Mouse (Mus musculus): ENCODE results near the gene Synj1. TPM values are rescaled to one million over a fixed set of nuclear protein-coding genes. Genes with fewer than 3 reads are reported as not detected.

Synj1 gene
- polyA plus RNA-seq, 1 experiment from 2014 or later: 14.8 TPM

- Histone ChIP-seq H3K36me3 (peaks cover 2% of the 10 kb centered on the region), H3K4me3 (replicated peaks) (no peak overlapping the region), H3K27me3 (replicated peaks) (no peaks in the 10 kb centered on the region), H3K9me3 (no peaks in the 10 kb centered on the region), H3K9ac (no peak overlapping the region), H3K27ac (no peak overlapping the region), H3K4me2 (replicated peaks) (no peak overlapping the region), H3K4me1 (replicated peaks) (no peaks in the 10 kb centered on the region)
- ATAC-seq: no peak
- 92% methylated on average over 10 of the region's 10 CpGs for WGBS
These were observed 47.2 kb downstream of the Synj1 start for GRCm38 (mm10) chr16:90963866-90964265.

- H3K27ac ChIP-seq: no peak overlapping the region
- H3K9ac ChIP-seq: no peak overlapping the region
- H3K36me3 ChIP-seq: peaks cover 2% of the 10 kb centered on the region
- WGBS: 88% methylated on average over 4 of the region's 4 CpGs
- no peak overlapping the region for H3K4me3 ChIP-seq (replicated peaks)
- no peak for ATAC-seq
- H3K9me3 ChIP-seq: no peaks in the 10 kb centered on the region
- no peaks in the 10 kb centered on the region for H3K4me1 ChIP-seq (replicated peaks)
- H3K27me3 ChIP-seq (replicated peaks): no peaks in the 10 kb centered on the region
- no peak overlapping the region for H3K4me2 ChIP-seq (replicated peaks)
These were observed 47.9 kb downstream of the Synj1 start for GRCm38 (mm10) chr16:90963231-90963630.

GRCm38 (mm10) chr16:90958301-90959085 lies 52.6 kb downstream of the Synj1 start:
- H3K4me3 ChIP-seq (replicated peaks): no peak overlapping the region
- peaks cover 5% of the 10 kb centered on the region; the same call in 1 of the 2 replicates for H3K36me3 ChIP-seq
- H3K27ac ChIP-seq: no peak overlapping the region
- no peak overlapping the region for H3K4me2 ChIP-seq (replicated peaks)
- no peak overlapping the region for H3K9ac ChIP-seq
- H3K9me3 ChIP-seq: no peaks in the 10 kb centered on the region
- WGBS: 75% methylated on average over 5 of the region's 5 CpGs
- no peaks in the 10 kb centered on the region for H3K4me1 ChIP-seq (replicated peaks)
- H3K27me3 ChIP-seq (replicated peaks): no peaks in the 10 kb centered on the region
- no peak for ATAC-seq

GRCm38 (mm10) chr16:90955494-90955893 lies 55.6 kb downstream of the Synj1 start:
- Histone ChIP-seq H3K4me1 (replicated peaks) (no peaks in the 10 kb centered on the region), H3K9ac (no peak overlapping the region), H3K4me2 (replicated peaks) (no peak overlapping the region), H3K4me3 (replicated peaks) (no peak overlapping the region), H3K36me3 (0 out of 2 replicates have a peak, but pooled peaks cover 2% of the 10 kb centered on the region), H3K9me3 (no peaks in the 10 kb centered on the region), H3K27me3 (replicated peaks) (no peaks in the 10 kb centered on the region), H3K27ac (no peak overlapping the region)
- no peak for ATAC-seq
- 80% methylated on average over 6 of the region's 6 CpGs for WGBS

GRCm38 (mm10) chr16:90953770-90954169 lies 57.3 kb downstream of the Synj1 start:
- no peaks in the 10 kb centered on the region for H3K9me3 ChIP-seq
- no peak for ATAC-seq
- no peak overlapping the region for H3K4me2 ChIP-seq (replicated peaks)
- H3K36me3 ChIP-seq: 0 out of 2 replicates have a peak, but pooled peaks cover 2% of the 10 kb centered on the region
- H3K4me3 ChIP-seq (replicated peaks): no peak overlapping the region
- WGBS: 96% methylated on average over 6 of the region's 6 CpGs
- no peak overlapping the region for H3K27ac ChIP-seq
- no peaks in the 10 kb centered on the region for H3K4me1 ChIP-seq (replicated peaks)
- no peak overlapping the region for H3K9ac ChIP-seq
- H3K27me3 ChIP-seq (replicated peaks): no peaks in the 10 kb centered on the region

- Histone ChIP-seq H3K9ac (no peak overlapping the region), H3K4me2 (replicated peaks) (no peak overlapping the region), H3K27ac (no peak overlapping the region), H3K36me3 (0 out of 2 replicates have a peak, but pooled peaks cover 2% of the 10 kb centered on the region), H3K27me3 (replicated peaks) (no peaks in the 10 kb centered on the region), H3K9me3 (no peaks in the 10 kb centered on the region), H3K4me1 (replicated peaks) (no peaks in the 10 kb centered on the region), H3K4me3 (replicated peaks) (no peak overlapping the region)
- no peak for ATAC-seq
- 87% methylated on average over 9 of the region's 9 CpGs for WGBS
These were observed 58.0 kb downstream of the Synj1 start for GRCm38 (mm10) chr16:90953147-90953546.

GRCm38 (mm10) chr16:90950354-90950963 lies 60.6 kb downstream of the Synj1 start:
- 0 out of 2 replicates have a peak, but pooled peaks cover 2% of the 10 kb centered on the region for H3K36me3 ChIP-seq
- H3K9me3 ChIP-seq: no peaks in the 10 kb centered on the region
- WGBS: 56% methylated on average over 17 of the region's 17 CpGs
- no peak for ATAC-seq
- H3K9ac ChIP-seq: no peak overlapping the region
- H3K27ac ChIP-seq: no peak overlapping the region
- H3K27me3 ChIP-seq (replicated peaks): no peaks in the 10 kb centered on the region
- H3K4me1 ChIP-seq (replicated peaks): no peaks in the 10 kb centered on the region
- no peak overlapping the region for H3K4me3 ChIP-seq (replicated peaks)
- no peak overlapping the region for H3K4me2 ChIP-seq (replicated peaks)

GRCm38 (mm10) chr16:90946977-90947376 lies 64.1 kb downstream of the Synj1 start:
- Histone ChIP-seq H3K4me3 (replicated peaks) (no peak overlapping the region), H3K27me3 (replicated peaks) (no peaks in the 10 kb centered on the region), H3K9me3 (no peaks in the 10 kb centered on the region), H3K36me3 (peaks cover 3% of the 10 kb centered on the region), H3K4me1 (replicated peaks) (no peaks in the 10 kb centered on the region), H3K4me2 (replicated peaks) (no peak overlapping the region), H3K27ac (no peak overlapping the region), H3K9ac (no peak overlapping the region)
- no peak for ATAC-seq
- 85% methylated on average over 8 of the region's 8 CpGs for WGBS

- no peak overlapping the region for H3K27ac ChIP-seq
- no peak overlapping the region for H3K4me3 ChIP-seq (replicated peaks)
- H3K27me3 ChIP-seq (replicated peaks): no peaks in the 10 kb centered on the region
- H3K9me3 ChIP-seq: no peaks in the 10 kb centered on the region
- no peak overlapping the region for H3K9ac ChIP-seq
- H3K4me1 ChIP-seq (replicated peaks): no peaks in the 10 kb centered on the region
- 89% methylated on average over 7 of the region's 7 CpGs for WGBS
- H3K36me3 ChIP-seq: peaks cover 3% of the 10 kb centered on the region
- ATAC-seq: no peak
- H3K4me2 ChIP-seq (replicated peaks): no peak overlapping the region
These were observed 69.9 kb downstream of the Synj1 start for GRCm38 (mm10) chr16:90941246-90941645.

GRCm38 (mm10) chr16:90934687-90935328 lies 76.3 kb downstream of the Synj1 start, which contains the start of gene Cfap298:
Gene Cfap298, minus strand, starts transcription at chr16:90935114.
- ATAC-seq: peak; percentile 99

GRCm38 (mm10) chr16:90934193-90934686 lies 76.9 kb downstream of the Synj1 start:
- Histone ChIP-seq H3K9me3 (no peaks in the 10 kb centered on the region), H3K9ac (peak overlapping the region; percentile 88), H3K36me3 (no peaks in the 10 kb centered on the region), H3K27me3 (replicated peaks) (no peaks in the 10 kb centered on the region), H3K4me1 (replicated peaks) (no peaks in the 10 kb centered on the region; the same call in 1 of the 2 replicates), H3K4me3 (replicated peaks) (peak overlapping the region; percentile 93), H3K27ac (peak overlapping the region; percentile 79), H3K4me2 (replicated peaks) (peak overlapping the region; percentile 85)
- 1% methylated on average over 37 of the region's 38 CpGs for WGBS
- ATAC-seq: peak; percentile 82

More at GRCm38 (mm10) chr16:90934687-90935328, 76.3 kb downstream of the Synj1 start, which contains the start of gene Cfap298:
- Histone ChIP-seq H3K27ac (peak within 1 kb of the TSS; percentile 79), H3K4me2 (replicated peaks) (peak within 1 kb of the TSS; percentile 85), H3K27me3 (replicated peaks) (no peaks in the 10 kb centered on the region), H3K9me3 (no peaks in the 10 kb centered on the region), H3K4me3 (replicated peaks) (peak within 1 kb of the TSS; percentile 93), H3K4me1 (replicated peaks) (no peaks in the 10 kb centered on the region; the same call in 1 of the 2 replicates), H3K9ac (peak within 1 kb of the TSS; percentile 88), H3K36me3 (no peaks in the 10 kb centered on the region)
- under 1% methylated on average over 56 of the region's 56 CpGs for WGBS
